Mouse (Mus musculus) inflammation-experienced regulatory T-cells (primary cell): ENCODE results near the gene Rnase11. TPM values are rescaled to one million over a fixed set of nuclear protein-coding genes. Genes with fewer than 3 reads are reported as not detected.

Experiments used
- polyA plus RNA-seq, 2 experiments: library from polyadenylated mRNA; unstranded; fragments of 100-300 nt; shearing (Covaris generic); gene quantifications; one replicate each; pipeline ENCODE4 v1.2.1; 2017

The Rnase11 gene
- polyA plus RNA-seq: not detected

GRCm38 (mm10) chr14:51050063-51050462 is at the start of gene Rnase11:
Gene Rnase11 (minus strand): TSS chr14:51050163.

GRCm38 (mm10) chr14:51090921-51091900 is 41.2 kb upstream of the Rnase11 start, which contains the start of the genes Rnase4 and Ang:
Gene Rnase4 (plus strand): TSS chr14:51091077.
Gene Ang (plus strand): TSS chr14:51091150.

GRCm38 (mm10) chr14:51074335-51074734 is 24.4 kb upstream of the Rnase11 start, which contains the start of gene Olfr750:
Gene Olfr750 (minus strand): TSS chr14:51074435.

GRCm38 (mm10) chr14:51057401-51057831 is 7.5 kb upstream of the Rnase11 start, which contains the start of gene Rnase12:
Gene Rnase12 (minus strand): TSS chr14:51057661.

GRCm38 (mm10) chr14:51041769-51042168 is 8.2 kb downstream of the Rnase11 start, which contains the start of gene Rnase9:
Gene Rnase9 (minus strand): TSS chr14:51041869.

DNA sequence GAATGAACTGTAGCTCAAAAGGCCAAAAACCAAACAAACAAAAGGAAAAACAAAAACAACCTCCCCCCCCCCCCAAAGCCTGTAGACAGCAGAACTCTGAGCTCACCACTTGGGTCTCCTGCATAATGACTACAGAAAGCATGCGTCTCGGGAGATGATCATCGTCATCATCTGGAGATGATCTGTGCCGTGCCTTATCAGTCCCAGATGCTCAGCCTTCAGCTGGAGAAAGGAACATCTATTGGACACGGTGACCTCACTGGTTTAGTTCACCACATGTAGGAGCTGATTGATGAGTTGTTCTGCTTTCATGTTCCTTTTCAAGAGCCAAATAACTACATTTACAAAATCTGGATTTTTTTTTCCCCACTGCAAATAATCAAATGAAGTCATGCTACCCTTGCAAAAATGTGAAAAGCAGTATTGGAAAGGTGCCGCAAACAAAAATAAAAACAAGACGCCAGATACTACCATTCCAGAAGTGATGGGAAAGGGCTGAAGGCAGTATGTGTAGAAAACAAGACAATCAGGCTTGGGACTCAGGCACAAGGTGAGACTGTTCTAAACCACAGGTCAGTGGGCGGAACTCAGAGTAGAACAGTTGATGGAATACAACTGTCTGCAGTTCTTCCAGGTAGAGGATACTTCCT is 42.7 kb downstream of the Rnase11 start, which contains the start of gene Rnase10:
Gene Rnase10, plus strand, starts transcription at position 600 of the 650 bp plus-strand sequence.

Other genes starting within 250 kb of the Rnase11 start
- under 1 TPM in 1 of 2 experiments, not detected in 1; 0.37 TPM for gene Ccnb1ip1, start 242.4 kb downstream of the Rnase11 start, polyA plus RNA-seq
- 10 to 100 TPM; 74.4 to 87.3 TPM for gene Parp2, start 242.3 kb downstream of the Rnase11 start, polyA plus RNA-seq
- gene Tep1, start 179.6 kb downstream of the Rnase11 start, polyA plus RNA-seq: 10 to 100 TPM; 20.6 to 24.3 TPM
- under 1 TPM; 0.33 to 0.40 TPM for gene Klhl33, start 152.7 kb downstream of the Rnase11 start, polyA plus RNA-seq
- 100 to 1,000 TPM in 1 of 2 experiments, 10 to 100 TPM in 1; 95.6 to 104 TPM for gene Osgep, start 125.3 kb downstream of the Rnase11 start, polyA plus RNA-seq
- 10 to 100 TPM; 50.0 to 51.6 TPM for gene Apex1, start 125.2 kb downstream of the Rnase11 start, polyA plus RNA-seq
- 10 to 100 TPM; 67.6 to 81.9 TPM for gene Pip4p1, start 119.3 kb downstream of the Rnase11 start, polyA plus RNA-seq
- 10 to 100 TPM; 47.8 to 51.5 TPM for gene Pnp, start 119.1 kb downstream of the Rnase11 start, polyA plus RNA-seq
- gene Gm49342, start 105.6 kb downstream of the Rnase11 start, polyA plus RNA-seq: not detected
- 1 to 10 TPM in 1 of 2 experiments, under 1 TPM in 1; 0.95 to 1.1 TPM for gene Pnp2, start 94.2 kb downstream of the Rnase11 start, polyA plus RNA-seq
- 1 to 10 TPM in 1 of 2 experiments, under 1 TPM in 1; 0.37 to 1.0 TPM for gene Rnase10, start 42.4 kb downstream of the Rnase11 start, polyA plus RNA-seq
- gene Rnase9, start 8.3 kb downstream of the Rnase11 start, polyA plus RNA-seq: not detected
- gene Rnase12, start 7.5 kb upstream of the Rnase11 start, polyA plus RNA-seq: not detected
- 1 to 10 TPM in 1 of 2 experiments, under 1 TPM in 1; 0.68 to 4.6 TPM for gene Olfr750, start 24.3 kb upstream of the Rnase11 start, polyA plus RNA-seq
- gene Rnase4, start 40.9 kb upstream of the Rnase11 start, polyA plus RNA-seq: 10 to 100 TPM; 16.4 to 19.1 TPM
- 1 to 10 TPM; 3.2 to 4.6 TPM for gene Ang, start 41.0 kb upstream of the Rnase11 start, polyA plus RNA-seq
- gene Eddm3b, start 64.3 kb upstream of the Rnase11 start, polyA plus RNA-seq: not detected
- gene Rnase6, start 73.7 kb upstream of the Rnase11 start, polyA plus RNA-seq: 1 to 10 TPM; 2.1 to 5.0 TPM
- gene Rnase1, start 96.6 kb upstream of the Rnase11 start, polyA plus RNA-seq: 1 to 10 TPM; 1.2 to 3.6 TPM
- not detected for gene Rnase2b, start 112.1 kb upstream of the Rnase11 start, polyA plus RNA-seq
- not detected for gene Ang2, start 149.0 kb upstream of the Rnase11 start, polyA plus RNA-seq
- gene Ear14, start 153.2 kb upstream of the Rnase11 start, polyA plus RNA-seq: not detected
- not detected for gene Rnase2a, start 205.9 kb upstream of the Rnase11 start, polyA plus RNA-seq